8 mouse cellular contexts compared by ENCODE assay signal in genomic region chr1:151040945-151041649, GRCm38 (mm10). TPM values are rescaled to one million over a fixed set of nuclear protein-coding genes. Genes with fewer than 3 reads are reported as not detected.
DNase-seq lines count a peak whose midpoint lies in the region; ATAC-seq and TF ChIP-seq lines count a peak whose summit lies in the region.

No protein-coding gene starts in this region.

- DNase-seq in limb, embryonic 14.5 days (ENCODE audit: low spot score): no peak
- DNase-seq in limb, embryonic 10.5 days (ENCODE audit: low spot score): no peak
- peak; percentile 48 for DNase-seq in heart, postnatal 0 days (ENCODE audit: low spot score)
- DNase-seq in liver, embryonic 13.5 days: no peak
- DNase-seq in Muller cell, postnatal 12 days (ENCODE audit: inconsistent ontology term): no peak
- DNase-seq in frontal cortex, postnatal 36 days (ENCODE audit: low spot score in 2 of 2): no peak
- DNase-seq in midbrain, embryonic 14.5 days: no peak

- no peak for ATAC-seq in limb, embryonic 14.5 days (ENCODE audit: low FRiP score, low read depth)
- ATAC-seq in heart, postnatal 0 days (ENCODE audit: insufficient read depth, low read depth): peak; percentile 67
- ATAC-seq in liver, embryonic 13.5 days (ENCODE audit: low read depth): peak; percentile 59; the same call in 1 of the 2 replicates
- ATAC-seq in midbrain, embryonic 14.5 days (ENCODE audit: low FRiP score, low TSS enrichment): no peak

- no peak overlapping the region for H3K9ac ChIP-seq in limb, embryonic 14.5 days (ENCODE audit: low read depth, low read length, severe bottlenecking)
- no peak overlapping the region for H3K9ac ChIP-seq in heart, postnatal 0 days (replicated peaks; ENCODE audit: low read depth, low read length)
- H3K9ac ChIP-seq in liver, embryonic 13.5 days: peak overlapping the region; percentile 13; the same call in 1 of the 2 replicates
- H3K9ac ChIP-seq in midbrain, embryonic 14.5 days (replicated peaks; ENCODE audit: low read length): no peak overlapping the region

- no peak overlapping the region for H3K27ac ChIP-seq in limb, embryonic 14.5 days (replicated peaks; ENCODE audit: low read depth, low read length)
- H3K27ac ChIP-seq in limb, embryonic 10.5 days: no peak overlapping the region
- H3K27ac ChIP-seq in heart, postnatal 0 days (ENCODE audit: low read depth): peak overlapping the region; percentile 53; the same call in 1 of the 2 replicates
- peak overlapping the region; percentile 47; the same call in 1 of the 2 replicates for H3K27ac ChIP-seq in liver, embryonic 13.5 days
- H3K27ac ChIP-seq in small intestine, adult 2 months (ENCODE audit: insufficient read depth, low read depth, low read length): peak overlapping the region; percentile 3; the same call in 1 of the 2 replicates
- no peak overlapping the region for H3K27ac ChIP-seq in midbrain, embryonic 14.5 days (replicated peaks; ENCODE audit: low read depth, low read length)

- no peak for TF ChIP-seq CTCF in heart, postnatal 0 days (IDR thresholded peaks at IDR 0.05; ENCODE audit: low read depth)
- TF ChIP-seq CTCF in small intestine, adult 2 months (IDR thresholded peaks at IDR 0.05; ENCODE audit: extremely low read depth, insufficient read length, insufficient replicate concordance, low read depth, low read length): no peak

- H3K4me2 ChIP-seq in limb, embryonic 14.5 days (replicated peaks; ENCODE audit: low read depth, low read length, severe bottlenecking): peak overlapping the region; percentile 0; the same call in 1 of the 2 replicates
- H3K4me2 ChIP-seq in heart, postnatal 0 days (ENCODE audit: low read depth, low read length): peak overlapping the region; percentile 26; the same call in 1 of the 2 replicates
- peak overlapping the region; percentile 53 for H3K4me2 ChIP-seq in liver, embryonic 13.5 days
- H3K4me2 ChIP-seq in midbrain, embryonic 14.5 days (ENCODE audit: low read length): no peak overlapping the region

- no peaks in the 10 kb centered on the region for H3K36me3 ChIP-seq in limb, embryonic 14.5 days (ENCODE audit: control insufficient read depth, insufficient read depth, low read length)
- H3K36me3 ChIP-seq in limb, embryonic 10.5 days: no peaks in the 10 kb centered on the region
- no peaks in the 10 kb centered on the region for H3K36me3 ChIP-seq in heart, postnatal 0 days (replicated peaks; ENCODE audit: control insufficient read depth, insufficient read depth, low read length)
- H3K36me3 ChIP-seq in liver, embryonic 13.5 days: no peaks in the 10 kb centered on the region
- no peaks in the 10 kb centered on the region for H3K36me3 ChIP-seq in small intestine, adult 2 months (ENCODE audit: control insufficient read depth, insufficient read depth, low read length)
- no peaks in the 10 kb centered on the region for H3K36me3 ChIP-seq in midbrain, embryonic 14.5 days (ENCODE audit: control insufficient read depth, insufficient read depth, low read length)

- TF ChIP-seq EP300 in heart, postnatal 0 days (IDR thresholded peaks at IDR 0.05; ENCODE audit: low read depth): no peak

- no peak for TF ChIP-seq POLR2A in limb, embryonic 14.5 days (IDR thresholded peaks at IDR 0.05; ENCODE audit: borderline replicate concordance, extremely low read depth, insufficient read depth, insufficient read length)
- no peak for TF ChIP-seq POLR2A in small intestine, adult 2 months (IDR thresholded peaks at IDR 0.05; ENCODE audit: low read depth, low read length)

- no peak overlapping the region for H3K4me3 ChIP-seq in limb, embryonic 14.5 days (replicated peaks; ENCODE audit: low read length)
- no peak overlapping the region for H3K4me3 ChIP-seq in limb, embryonic 10.5 days
- no peak overlapping the region for H3K4me3 ChIP-seq in heart, postnatal 0 days (ENCODE audit: low read depth, low read length)
- H3K4me3 ChIP-seq in liver, embryonic 13.5 days (replicated peaks): peak overlapping the region; percentile 12
- H3K4me3 ChIP-seq in small intestine, adult 2 months (ENCODE audit: low read depth, low read length): no peak overlapping the region
- H3K4me3 ChIP-seq in midbrain, embryonic 14.5 days (replicated peaks; ENCODE audit: low read depth, low read length): no peak overlapping the region

- no peaks in the 10 kb centered on the region for H3K9me3 ChIP-seq in limb, embryonic 14.5 days (ENCODE audit: control insufficient read depth, low read length)
- no peaks in the 10 kb centered on the region for H3K9me3 ChIP-seq in limb, embryonic 10.5 days (replicated peaks)
- H3K9me3 ChIP-seq in heart, postnatal 0 days (replicated peaks; ENCODE audit: control insufficient read depth, low read length): no peaks in the 10 kb centered on the region
- no peaks in the 10 kb centered on the region for H3K9me3 ChIP-seq in liver, embryonic 13.5 days (replicated peaks)
- no peaks in the 10 kb centered on the region for H3K9me3 ChIP-seq in midbrain, embryonic 14.5 days (ENCODE audit: control insufficient read depth, low read length)

- no peaks in the 10 kb centered on the region for H3K27me3 ChIP-seq in limb, embryonic 14.5 days (ENCODE audit: control insufficient read depth, insufficient read depth, low read length)
- H3K27me3 ChIP-seq in limb, embryonic 10.5 days (ENCODE audit: low read depth, poor library complexity, severe bottlenecking): no peaks in the 10 kb centered on the region
- H3K27me3 ChIP-seq in heart, postnatal 0 days (ENCODE audit: control insufficient read depth, insufficient read depth, low read length): no peaks in the 10 kb centered on the region
- no peaks in the 10 kb centered on the region; the same call in 1 of the 2 replicates for H3K27me3 ChIP-seq in liver, embryonic 13.5 days
- no peaks in the 10 kb centered on the region for H3K27me3 ChIP-seq in small intestine, adult 2 months (ENCODE audit: control insufficient read depth, insufficient read depth, low read length)
- H3K27me3 ChIP-seq in midbrain, embryonic 14.5 days (ENCODE audit: control insufficient read depth, insufficient read depth, low read length): no peaks in the 10 kb centered on the region

- no peaks in the 10 kb centered on the region for H3K4me1 ChIP-seq in limb, embryonic 14.5 days (ENCODE audit: control insufficient read depth, insufficient read depth, low read length)
- peaks cover 13% of the 10 kb centered on the region; the same call in 1 of the 2 replicates for H3K4me1 ChIP-seq in limb, embryonic 10.5 days
- H3K4me1 ChIP-seq in heart, postnatal 0 days (ENCODE audit: control insufficient read depth, insufficient read depth): 0 out of 2 replicates have a peak, but pooled peaks cover 6% of the 10 kb centered on the region
- peaks cover 14% of the 10 kb centered on the region for H3K4me1 ChIP-seq in liver, embryonic 13.5 days (replicated peaks)
- H3K4me1 ChIP-seq in small intestine, adult 2 months (ENCODE audit: control insufficient read depth, insufficient read depth, insufficient read length, low read length): no peaks in the 10 kb centered on the region
- no peaks in the 10 kb centered on the region for H3K4me1 ChIP-seq in midbrain, embryonic 14.5 days (ENCODE audit: control insufficient read depth, insufficient read depth, low read length)

- 47% methylated on average over 18 of the region's 18 CpGs for WGBS in limb, embryonic 14.5 days
- 56% methylated on average over 18 of the region's 18 CpGs for WGBS in limb, embryonic 10.5 days
- WGBS in heart, postnatal 0 days: 37% methylated on average over 18 of the region's 18 CpGs
- WGBS in liver, embryonic 13.5 days (ENCODE audit: insufficient replicate concordance): 18% methylated on average over 18 of the region's 18 CpGs
- WGBS in small intestine, adult 2 months: 32% methylated on average over 18 of the region's 18 CpGs
- WGBS in midbrain, embryonic 14.5 days: 51% methylated on average over 18 of the region's 18 CpGs

RNA-seq across cellular contexts. Expression of gene Hmcn1, which starts 47.9 kb away (rescaled TPM):
- 73.5 and 80.4 TPM in 2 replicates for polyA plus RNA-seq in limb, embryonic 14.5 days (2012; rRNA removed)
- polyA plus RNA-seq in limb, embryonic 14.5 days (2014; fragmentation: Nextera tagmentation; extraction: Ambion mirVana): 35.3 and 43.2 TPM in 2 replicates
- polyA plus RNA-seq in limb, embryonic 10.5 days (2016; fragmentation: Nextera tagmentation; extraction: Ambion mirVana): 10.4 and 14.2 TPM in 2 replicates
- total RNA-seq in heart, postnatal 0 days (2014; rRNA removed; ENCODE audit: low replicate concordance): 51.0 and 59.2 TPM in 2 replicates
- 18.3 and 18.9 TPM in 2 replicates for polyA plus RNA-seq in heart, postnatal 0 days (2015; fragmentation: Nextera tagmentation; extraction: Ambion mirVana)
- polyA plus RNA-seq in liver, embryonic 13.5 days (2015; fragmentation: Nextera tagmentation; extraction: Ambion mirVana): 1.9 and 2.6 TPM in 2 replicates
- 1.9 and 2.6 TPM in 2 replicates for polyA plus RNA-seq in small intestine, adult 2 months (2012; rRNA removed)
- 0.74 and 1.5 TPM in 2 replicates for polyA plus RNA-seq in midbrain, embryonic 14.5 days (2014; fragmentation: Nextera tagmentation; extraction: Ambion mirVana)

Comparison
In these comparisons a context has a peak if more than half of its experiments do, and no peak if none do; other contexts are left out.
1. ATAC-seq: peak in heart, postnatal 0 days (single experiment) and liver, embryonic 13.5 days (single experiment); none in limb, embryonic 14.5 days (single experiment) and midbrain, embryonic 14.5 days (single experiment).
2. H3K27ac ChIP-seq: peak in heart, postnatal 0 days (single experiment), liver, embryonic 13.5 days (single experiment) and small intestine, adult 2 months (single experiment); none in limb, embryonic 14.5 days (single experiment), limb, embryonic 10.5 days (single experiment) and midbrain, embryonic 14.5 days (single experiment).